Mouse (Mus musculus) small intestine, adult 2 months (tissue): Measurements from ENCODE around the gene Ulk4.

Experiments used
- CTCF ChIP-seq: fragments of 200-500 bp; IDR thresholded peaks from 2 replicates; pipeline ENCODE4 v1.5.1; 2012; ENCODE audit warnings: low read depth, mild to moderate bottlenecking, control low read depth, inconsistent platforms, low read length, moderate library complexity, mixed read lengths; ENCODE audit not compliant: insufficient replicate concordance, insufficient read length; ENCODE audit errors: extremely low read depth
- POLR2A ChIP-seq: fragments of 200-500 bp; IDR thresholded peaks from 2 replicates; pipeline ENCODE4 v1.6.1; 2012; ENCODE audit warnings: low read depth, mild to moderate bottlenecking, control low read depth, inconsistent platforms, low read length, moderate library complexity

- no peak for TF ChIP-seq CTCF
- TF ChIP-seq POLR2A = no peak
Measured at GRCm38 (mm10) chr9:121030949-121031348, 246.0 kb downstream of the Ulk4 start.
